Mouse (Mus musculus) right cerebral cortex, postnatal 4 days (tissue): Measurements from ENCODE around the gene Cftr.

Experiments used
- DNase-seq: peaks from one replicate; pipeline ENCODE4 v3.0.0-alpha.2; 2022

Cftr gene

DNA sequence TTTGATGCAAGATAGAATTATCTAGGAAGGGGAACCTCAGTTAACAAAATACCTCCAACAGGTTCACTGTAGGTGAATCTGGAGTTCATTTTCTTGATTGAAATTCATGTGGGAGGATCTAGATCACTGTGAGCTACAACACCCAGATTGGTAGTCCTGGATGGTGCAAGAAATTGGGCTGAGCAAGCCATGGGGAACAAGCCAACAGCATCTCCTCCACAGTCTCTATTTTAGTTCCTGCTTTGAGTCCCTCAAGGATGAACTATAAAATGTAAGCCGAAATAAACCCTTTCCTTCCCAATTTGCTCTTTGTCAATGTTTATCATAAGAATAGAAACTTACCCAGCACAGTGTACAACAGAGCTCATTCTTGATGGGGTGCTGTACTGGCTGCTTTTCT lies 152.5 kb downstream of the Cftr start:
- DNase-seq = no peak

DNA sequence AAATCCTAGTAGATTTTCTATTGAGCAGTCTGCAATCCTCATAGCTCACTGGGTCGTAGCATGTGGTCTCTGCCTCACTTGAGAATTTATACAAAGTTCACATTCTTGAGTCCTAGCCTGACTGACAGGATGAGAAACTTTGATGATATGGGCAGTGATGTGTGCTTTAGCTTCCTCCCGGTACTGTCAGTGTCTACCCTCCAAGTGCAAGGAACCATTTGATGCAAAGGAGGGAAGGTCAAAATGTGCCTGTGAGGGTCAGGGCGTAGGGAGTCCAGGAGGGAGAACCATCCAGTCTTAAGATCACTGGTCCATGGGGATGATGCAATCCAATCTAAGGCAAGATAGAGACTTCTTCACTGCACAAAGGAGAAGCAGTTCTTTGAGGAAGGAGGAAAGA lies 164.9 kb downstream of the Cftr start:
- DNase-seq = no peak

DNA sequence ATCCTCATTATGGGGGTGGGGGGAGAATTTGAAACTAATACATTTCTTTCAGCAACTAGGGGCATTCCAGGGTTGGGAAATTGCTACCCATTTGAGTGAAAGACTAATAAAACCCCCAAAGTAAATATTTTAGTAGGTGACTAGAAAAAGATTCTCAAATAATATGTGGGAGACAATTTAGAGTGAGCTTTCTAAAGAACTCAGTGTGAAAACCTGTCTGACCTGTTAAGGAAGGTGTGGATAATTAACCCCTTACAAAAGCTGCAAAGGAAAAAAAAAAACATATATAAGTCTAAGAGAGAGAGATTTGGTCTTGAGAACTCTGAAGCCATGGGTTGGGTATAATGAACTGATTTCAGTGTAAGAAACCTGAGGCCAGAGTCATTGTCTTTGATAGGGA lies 167.8 kb downstream of the Cftr start:
- no peak for DNase-seq

- no peak for DNase-seq
Observed at GRCm38 (mm10) chr6:18344272-18344671, 173.8 kb downstream of the Cftr start.

DNA sequence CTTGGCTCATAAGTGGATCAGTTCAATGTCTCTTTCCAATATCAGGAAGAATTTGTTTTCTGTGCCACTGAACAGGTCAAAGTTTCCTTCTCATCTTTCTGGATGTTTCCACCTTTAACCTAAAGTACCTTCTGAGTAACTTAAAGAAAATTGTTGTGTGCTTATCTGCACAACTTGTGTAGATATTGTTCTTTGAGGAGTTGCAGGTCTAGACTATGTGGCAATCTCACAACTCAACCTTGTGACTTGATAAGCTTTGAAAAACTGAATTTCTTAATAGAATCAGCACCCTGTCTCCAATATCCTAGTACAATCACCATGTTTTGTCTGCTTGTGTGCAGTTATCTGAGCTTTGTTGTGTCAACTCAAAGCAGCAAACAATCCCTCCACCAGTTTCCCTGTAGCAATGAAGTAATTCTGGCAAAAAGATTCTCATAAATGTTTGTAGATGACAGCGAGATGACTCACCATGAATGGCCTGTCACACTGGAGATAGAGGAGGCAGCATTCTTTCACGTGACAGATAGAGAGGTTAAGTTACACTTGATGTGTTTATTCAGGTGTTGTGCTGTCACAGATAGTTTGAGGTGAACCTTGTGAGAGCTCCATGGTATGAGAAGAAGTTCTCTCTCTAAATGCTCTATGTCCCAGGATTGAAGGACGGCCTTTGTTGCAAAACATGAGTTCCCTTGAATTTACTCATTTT lies 178.8 kb downstream of the Cftr start:
- no peak for DNase-seq

DNA sequence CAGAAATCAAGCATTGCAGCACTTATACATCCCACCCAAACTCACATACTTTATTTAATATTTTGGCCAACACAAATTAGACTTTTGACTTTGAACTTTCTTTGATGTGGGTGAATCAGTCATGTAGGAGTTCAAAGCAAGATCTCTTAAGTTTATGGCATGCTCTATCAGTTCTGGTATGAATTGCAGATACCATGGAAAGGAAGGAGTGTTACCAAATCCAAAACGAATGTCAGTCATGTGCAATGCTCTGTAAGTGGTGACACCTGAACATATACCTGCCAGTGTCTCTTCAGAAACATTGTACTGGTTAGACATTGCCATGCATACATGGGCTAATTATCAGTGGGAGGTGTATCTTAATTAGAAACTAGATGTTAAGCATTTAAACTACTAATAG lies 189.7 kb downstream of the Cftr start:
- DNase-seq = no peak

- DNase-seq = no peak
Observed at GRCm38 (mm10) chr6:18360955-18361354, 190.5 kb downstream of the Cftr start.

GRCm38 (mm10) chr6:18362232-18362631 lies 191.7 kb downstream of the Cftr start:
- no peak for DNase-seq

DNA sequence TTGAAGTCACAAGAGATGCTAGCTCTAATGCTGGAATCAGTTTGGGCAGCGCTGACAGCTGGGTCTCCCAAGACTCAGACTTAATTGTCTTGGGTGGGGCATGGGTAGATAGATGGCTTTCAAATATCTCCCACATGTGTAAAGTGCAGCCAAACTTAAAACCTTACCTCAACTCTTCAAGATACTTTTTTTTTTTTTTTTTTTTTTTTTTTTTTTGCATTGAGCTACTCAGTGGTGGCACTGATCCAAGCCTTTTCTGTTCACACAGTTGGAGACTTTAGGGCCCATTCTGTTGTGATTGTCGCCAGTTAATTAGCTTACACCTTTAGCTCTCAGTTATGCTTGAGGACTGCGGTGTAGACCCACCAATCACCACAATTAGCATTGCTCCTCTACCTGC lies 198.6 kb downstream of the Cftr start:
- DNase-seq = no peak

DNA sequence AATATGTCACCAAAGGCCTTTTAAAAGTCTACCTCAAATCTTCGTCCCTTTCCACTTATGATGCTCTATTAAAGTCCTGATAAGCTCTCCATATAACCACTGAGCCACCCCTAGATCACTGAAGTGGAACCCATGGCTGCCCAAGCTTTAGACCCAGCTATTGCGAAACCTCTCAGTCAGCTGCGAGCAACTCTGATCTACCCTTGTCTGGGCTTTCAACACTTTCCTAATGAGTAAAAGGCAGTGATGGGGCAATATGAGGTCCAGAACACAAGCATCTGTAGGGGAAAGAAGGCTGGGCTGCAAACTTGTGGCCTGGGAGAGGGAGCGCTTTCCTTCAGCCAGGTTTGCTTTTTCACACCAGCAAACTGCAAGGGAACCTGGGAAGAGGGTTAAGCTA lies 199.2 kb downstream of the Cftr start:
- no peak for DNase-seq
